Mouse (Mus musculus): ENCODE measurements around the gene Clcn7. TPM values are rescaled to one million over a fixed set of nuclear protein-coding genes. Genes with fewer than 3 reads are reported as not detected.

The Clcn7 gene
- polyA plus RNA-seq, 1 experiment from 2014 or later: 14.7 TPM

GRCm38 (mm10) chr17:25096221-25096620 is 37.0 kb upstream of the Clcn7 start:
- Histone ChIP-seq H3K27me3 (ENCODE audit: insufficient read depth, low read length) (no peaks in the 10 kb centered on the region), H3K36me3 (ENCODE audit: insufficient read depth, low read length) (peaks cover 38% of the 10 kb centered on the region), H3K4me1 (replicated peaks; ENCODE audit: insufficient read depth, low read length) (no peaks in the 10 kb centered on the region), H3K4me3 (replicated peaks; ENCODE audit: low read depth, low read length) (no peak overlapping the region), H3K4me2 (ENCODE audit: low read length) (no peak overlapping the region), H3K9me3 (replicated peaks; ENCODE audit: low read length) (no peaks in the 10 kb centered on the region), H3K9ac (ENCODE audit: low read depth, low read length) (no peak overlapping the region), H3K27ac (no peak overlapping the region)
- WGBS: 87% methylated on average over 2 of the region's 2 CpGs
- ATAC-seq (replicated peaks; ENCODE audit: low FRiP score, low read depth) (no peak), DNase-seq (ENCODE audit: low spot score) (no peak)
- TF ChIP-seq CTCF (IDR thresholded peaks at IDR 0.05; ENCODE audit: low read depth): no peak

- Histone ChIP-seq H3K9ac (ENCODE audit: low read depth, low read length) (no peak overlapping the region), H3K27me3 (ENCODE audit: insufficient read depth, low read length) (no peaks in the 10 kb centered on the region), H3K4me1 (replicated peaks; ENCODE audit: insufficient read depth, low read length) (no peaks in the 10 kb centered on the region), H3K9me3 (replicated peaks; ENCODE audit: low read length) (no peaks in the 10 kb centered on the region), H3K4me3 (replicated peaks; ENCODE audit: low read depth, low read length) (no peak overlapping the region), H3K36me3 (ENCODE audit: insufficient read depth, low read length) (peaks cover 57% of the 10 kb centered on the region), H3K27ac (no peak overlapping the region), H3K4me2 (ENCODE audit: low read length) (no peak overlapping the region)
- WGBS: 87% methylated on average over 6 of the region's 6 CpGs
- TF ChIP-seq CTCF (IDR thresholded peaks at IDR 0.05; ENCODE audit: low read depth): no peak
- ATAC-seq (replicated peaks; ENCODE audit: low FRiP score, low read depth) (no peak), DNase-seq (ENCODE audit: low spot score) (no peak)
Measured at GRCm38 (mm10) chr17:25100052-25100451, 33.1 kb upstream of the Clcn7 start.

- no peaks in the 10 kb centered on the region for H3K27me3 ChIP-seq (ENCODE audit: insufficient read depth, low read length)
- H3K4me1 ChIP-seq (replicated peaks; ENCODE audit: insufficient read depth, low read length): no peaks in the 10 kb centered on the region
- H3K36me3 ChIP-seq (ENCODE audit: insufficient read depth, low read length): peaks cover 68% of the 10 kb centered on the region
- no peaks in the 10 kb centered on the region for H3K9me3 ChIP-seq (replicated peaks; ENCODE audit: low read length)
- no peak overlapping the region for H3K9ac ChIP-seq (ENCODE audit: low read depth, low read length)
- DNase-seq (ENCODE audit: low spot score) (no peak), ATAC-seq (replicated peaks; ENCODE audit: low FRiP score, low read depth) (no peak)
- TF ChIP-seq CTCF (IDR thresholded peaks at IDR 0.05; ENCODE audit: low read depth): no peak
- WGBS: 93% methylated on average over 11 of the region's 11 CpGs
- no peak overlapping the region for H3K4me3 ChIP-seq (replicated peaks; ENCODE audit: low read depth, low read length)
- H3K27ac ChIP-seq: no peak overlapping the region
- no peak overlapping the region for H3K4me2 ChIP-seq (ENCODE audit: low read length)
Measured at GRCm38 (mm10) chr17:25101338-25101737, 31.9 kb upstream of the Clcn7 start.

- no peaks in the 10 kb centered on the region for H3K27me3 ChIP-seq (ENCODE audit: insufficient read depth, low read length)
- no peaks in the 10 kb centered on the region for H3K4me1 ChIP-seq (replicated peaks; ENCODE audit: insufficient read depth, low read length)
- no peak overlapping the region for H3K4me3 ChIP-seq (replicated peaks; ENCODE audit: low read depth, low read length)
- no peak overlapping the region for H3K9ac ChIP-seq (ENCODE audit: low read depth, low read length)
- DNase-seq (ENCODE audit: low spot score) (no peak), ATAC-seq (replicated peaks; ENCODE audit: low FRiP score, low read depth) (no peak)
- peaks cover 39% of the 10 kb centered on the region for H3K36me3 ChIP-seq (ENCODE audit: insufficient read depth, low read length)
- no peaks in the 10 kb centered on the region for H3K9me3 ChIP-seq (replicated peaks; ENCODE audit: low read length)
- no peak overlapping the region for H3K27ac ChIP-seq
- TF ChIP-seq CTCF (IDR thresholded peaks at IDR 0.05; ENCODE audit: low read depth): no peak
- H3K4me2 ChIP-seq (ENCODE audit: low read length): no peak overlapping the region
- WGBS: 88% methylated on average over 16 of the region's 16 CpGs
Measured at GRCm38 (mm10) chr17:25107786-25108185, 25.4 kb upstream of the Clcn7 start.

- Histone ChIP-seq H3K27ac (no peak overlapping the region), H3K4me3 (replicated peaks; ENCODE audit: low read depth, low read length) (no peak overlapping the region), H3K9ac (ENCODE audit: low read depth, low read length) (no peak overlapping the region), H3K27me3 (ENCODE audit: insufficient read depth, low read length) (no peaks in the 10 kb centered on the region), H3K36me3 (ENCODE audit: insufficient read depth, low read length) (peaks cover 26% of the 10 kb centered on the region; the same call in 1 of the 2 replicates), H3K9me3 (replicated peaks; ENCODE audit: low read length) (no peaks in the 10 kb centered on the region), H3K4me1 (replicated peaks; ENCODE audit: insufficient read depth, low read length) (0 out of 2 replicates have a peak, but pooled peaks cover under 1% of the 10 kb centered on the region), H3K4me2 (ENCODE audit: low read length) (no peak overlapping the region)
- peak; percentile 78 for TF ChIP-seq CTCF (IDR thresholded peaks at IDR 0.05; ENCODE audit: low read depth)
- 89% methylated on average over 2 of the region's 2 CpGs for WGBS
- ATAC-seq (replicated peaks; ENCODE audit: low FRiP score, low read depth): peak; percentile 78
- DNase-seq (ENCODE audit: low spot score): peak; percentile 74
Measured at GRCm38 (mm10) chr17:25109578-25109977, 23.6 kb upstream of the Clcn7 start.

- Histone ChIP-seq H3K36me3 (ENCODE audit: insufficient read depth, low read length) (peaks cover 16% of the 10 kb centered on the region; the same call in 1 of the 2 replicates), H3K27ac (no peak overlapping the region), H3K4me1 (replicated peaks; ENCODE audit: insufficient read depth, low read length) (0 out of 2 replicates have a peak, but pooled peaks cover 5% of the 10 kb centered on the region), H3K9ac (ENCODE audit: low read depth, low read length) (no peak overlapping the region), H3K4me3 (replicated peaks; ENCODE audit: low read depth, low read length) (no peak overlapping the region), H3K4me2 (ENCODE audit: low read length) (no peak overlapping the region), H3K27me3 (ENCODE audit: insufficient read depth, low read length) (no peaks in the 10 kb centered on the region), H3K9me3 (replicated peaks; ENCODE audit: low read length) (no peaks in the 10 kb centered on the region)
- ATAC-seq (replicated peaks; ENCODE audit: low FRiP score, low read depth): no peak
- DNase-seq (ENCODE audit: low spot score): no peak
- 96% methylated on average over 6 of the region's 6 CpGs for WGBS
- TF ChIP-seq CTCF (IDR thresholded peaks at IDR 0.05; ENCODE audit: low read depth): no peak
Measured at GRCm38 (mm10) chr17:25110590-25110989, 22.6 kb upstream of the Clcn7 start.

GRCm38 (mm10) chr17:25111220-25111619 is 22.0 kb upstream of the Clcn7 start:
- WGBS: 89% methylated on average over 5 of the region's 5 CpGs

More at GRCm38 (mm10) chr17:25111220-25111619, 22.0 kb upstream of the Clcn7 start:
- DNase-seq (ENCODE audit: low spot score): no peak
- H3K4me3 ChIP-seq (replicated peaks; ENCODE audit: low read depth, low read length): no peak overlapping the region
- no peak overlapping the region for H3K9ac ChIP-seq (ENCODE audit: low read depth, low read length)
- H3K36me3 ChIP-seq (ENCODE audit: insufficient read depth, low read length): peaks cover 9% of the 10 kb centered on the region; the same call in 1 of the 2 replicates
- no peak for ATAC-seq (replicated peaks; ENCODE audit: low FRiP score, low read depth)
- no peak for TF ChIP-seq CTCF (IDR thresholded peaks at IDR 0.05; ENCODE audit: low read depth)
- no peak overlapping the region for H3K27ac ChIP-seq
- no peaks in the 10 kb centered on the region for H3K9me3 ChIP-seq (replicated peaks; ENCODE audit: low read length)
- H3K4me1 ChIP-seq (replicated peaks; ENCODE audit: insufficient read depth, low read length): 0 out of 2 replicates have a peak, but pooled peaks cover 5% of the 10 kb centered on the region
- H3K27me3 ChIP-seq (ENCODE audit: insufficient read depth, low read length): no peaks in the 10 kb centered on the region
- H3K4me2 ChIP-seq (ENCODE audit: low read length): no peak overlapping the region
